Mouse (Mus musculus) bone marrow, adult 2 months (tissue): Measurements from ENCODE around the gene Kirrel3.

Experiments used
- CTCF ChIP-seq: fragments of 200-500 bp; IDR thresholded peaks from 2 replicates; pipeline ENCODE4 v1.5.1; 2011; ENCODE audit warnings: low read length, control low read depth; ENCODE audit not compliant: control insufficient read depth, insufficient read depth
- POLR2A ChIP-seq: fragments of 200-500 bp; IDR thresholded peaks from 2 replicates; pipeline ENCODE4 v1.6.1; 2011; ENCODE audit warnings: low read depth, mild to moderate bottlenecking, control low read depth, low read length, borderline replicate concordance; ENCODE audit not compliant: control insufficient read depth

GRCm38 (mm10) chr9:34995078-34995477 lies 509.4 kb downstream of the Kirrel3 start:
- TF ChIP-seq POLR2A: no peak
- TF ChIP-seq CTCF: no peak
